Mouse (Mus musculus) hindbrain, embryonic 13.5 days (tissue): ENCODE measurements around the gene Gbx1. TPM values are rescaled to one million over a fixed set of nuclear protein-coding genes. Genes with fewer than 3 reads are reported as not detected.

Source experiments
- ATAC-seq: fragments of 200-750 bp; cut with Nextera tagmentation; 2 replicates; pipeline ENCODE4 v1.8.0; 2017; ENCODE audit warnings: moderate TSS enrichment; ENCODE audit not compliant: low FRiP score
- H3K27ac ChIP-seq: fragments of 300-500 bp; sonication (generic); 2 replicates; pipeline ENCODE4 v1.5.1; 2015; ENCODE audit warnings: inconsistent platforms, mild to moderate bottlenecking, moderate library complexity
- H3K27me3 ChIP-seq: fragments of 300-500 bp; sonication (generic); 2 replicates; pipeline ENCODE4 v1.6.1; 2015; ENCODE audit warnings: mild to moderate bottlenecking, inconsistent platforms
- H3K36me3 ChIP-seq: fragments of 300-500 bp; sonication (generic); 2 replicates; pipeline ENCODE4 v1.6.1; 2015; ENCODE audit warnings: mild to moderate bottlenecking, inconsistent platforms
- H3K4me1 ChIP-seq: fragments of 300-500 bp; sonication (generic); replicated peaks from 2 replicates; pipeline ENCODE4 v1.6.1; 2015; ENCODE audit warnings: inconsistent platforms
- H3K4me2 ChIP-seq: fragments of 300-500 bp; sonication (generic); 2 replicates; pipeline ENCODE4 v1.6.1; 2015; ENCODE audit warnings: inconsistent platforms, mild to moderate bottlenecking, moderate library complexity
- H3K4me3 ChIP-seq: fragments of 300-500 bp; sonication (generic); 2 replicates; pipeline ENCODE4 v1.5.1; 2015; ENCODE audit warnings: mild to moderate bottlenecking, inconsistent platforms
- H3K9ac ChIP-seq: fragments of 300-500 bp; sonication (generic); 2 replicates; pipeline ENCODE4 v1.6.1; 2015; ENCODE audit warnings: mild to moderate bottlenecking, inconsistent platforms
- H3K9me3 ChIP-seq: fragments of 300-500 bp; sonication (generic); 2 replicates; pipeline ENCODE4 v1.6.1; 2016; ENCODE audit warnings: inconsistent platforms
- WGBS: fragments of 180-500 bp; shearing (Covaris S2); methylation state at CpG from one replicate; pipeline ENCODE4 v1.1.7; 2015; 5-methylcytosine and 5-hydroxymethylcytosine counted together
- polyA plus RNA-seq: library from polyadenylated mRNA; unstranded; fragments of >200 nt; fragmentation: Nextera tagmentation; extraction: Ambion mirVana; gene quantifications from 2 replicates; pipeline ENCODE4 v1.2.1, GENCODE M21; 2015

The Gbx1 gene
- polyA plus RNA-seq, 1 experiment from 2014 or later, result 5.1 TPM

DNA sequence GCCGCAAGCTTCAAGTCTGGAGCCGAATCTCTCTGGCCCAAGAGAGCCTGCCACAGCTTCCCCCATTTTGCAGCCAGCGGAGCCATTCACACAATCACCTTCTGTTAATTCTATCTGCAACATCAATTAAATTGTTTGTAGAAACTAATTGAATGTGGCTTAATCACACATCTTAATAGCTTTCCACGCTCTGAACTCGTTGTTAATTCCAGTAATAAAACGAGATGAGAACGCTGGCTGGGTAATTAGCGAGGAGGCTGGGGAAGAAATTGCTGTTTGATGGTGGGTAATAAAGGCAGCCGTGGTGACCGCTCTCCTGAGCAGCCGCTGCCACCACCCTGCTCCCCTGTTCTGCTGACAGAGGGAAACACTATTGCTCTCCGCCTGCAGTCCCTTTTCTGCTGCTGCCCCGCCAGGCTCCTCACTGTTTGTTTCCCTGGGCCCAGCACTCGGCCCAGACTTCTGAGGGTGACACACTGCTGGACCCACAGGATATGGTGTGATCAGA is 36.5 kb downstream of the Gbx1 start:
- Histone ChIP-seq H3K9me3 (no peaks in the 10 kb centered on the region), H3K36me3 (peaks cover 84% of the 10 kb centered on the region), H3K4me1 (peaks cover 73% of the 10 kb centered on the region), H3K27me3 (0 out of 2 replicates have a peak, but pooled peaks cover 3% of the 10 kb centered on the region), H3K27ac (peak overlapping the region; percentile 77), H3K4me2 (no peak overlapping the region), H3K9ac (no peak overlapping the region; the same call in 1 of the 2 replicates), H3K4me3 (no peak overlapping the region)
- peak; percentile 26; the same call in 1 of the 2 replicates for ATAC-seq
- WGBS, result 57% methylated on average over 14 of the region's 14 CpGs

DNA sequence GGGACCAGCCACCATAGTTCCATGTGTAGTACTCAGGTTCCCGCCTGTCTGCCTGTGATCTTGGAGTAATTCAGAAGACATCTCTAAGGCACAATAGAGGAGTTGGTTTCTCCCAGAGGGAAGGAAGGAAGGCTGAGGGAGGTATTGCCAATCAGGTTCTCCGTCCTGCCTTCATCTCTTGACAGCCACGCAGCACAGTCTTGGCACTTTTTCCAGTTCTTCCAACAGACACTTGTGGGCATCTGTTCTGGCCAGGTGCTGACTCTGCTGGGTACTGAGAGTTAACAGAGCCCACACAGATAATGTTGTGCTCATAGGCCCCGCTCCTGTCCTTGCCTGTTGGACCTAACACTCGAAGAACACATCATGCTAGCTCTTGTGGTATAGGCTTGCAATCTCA is 40.3 kb downstream of the Gbx1 start:
- peaks cover 90% of the 10 kb centered on the region for H3K4me1 ChIP-seq

DNA sequence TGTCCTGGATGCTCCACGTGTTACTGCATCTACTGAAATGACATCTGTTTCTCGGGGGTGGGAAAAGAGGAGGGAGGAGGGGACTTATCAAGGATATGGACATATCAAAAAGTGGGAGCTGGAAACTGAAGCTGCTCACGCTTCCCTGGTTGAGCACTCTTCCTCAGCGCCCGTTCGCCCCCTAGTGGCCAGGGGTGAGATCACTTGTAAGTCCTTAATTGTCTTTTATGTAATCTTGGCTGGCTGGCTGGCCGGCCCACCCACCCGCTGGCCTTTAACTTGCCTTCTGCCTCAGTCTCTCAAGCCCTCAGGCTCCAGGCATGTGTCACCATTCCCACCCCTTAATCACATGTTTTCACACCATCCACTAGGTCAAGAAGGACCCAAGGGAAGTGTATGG is 40.9 kb downstream of the Gbx1 start:
- 0 out of 2 replicates have a peak, but pooled peaks cover 5% of the 10 kb centered on the region for H3K27me3 ChIP-seq
- no peaks in the 10 kb centered on the region for H3K9me3 ChIP-seq
- no peak overlapping the region for H3K4me3 ChIP-seq
- peaks cover 70% of the 10 kb centered on the region for H3K36me3 ChIP-seq
- ATAC-seq, result no peak
- no peak overlapping the region for H3K4me2 ChIP-seq
- H3K27ac ChIP-seq, result peak overlapping the region; percentile 82
- no peak overlapping the region for H3K9ac ChIP-seq
- peaks cover 93% of the 10 kb centered on the region for H3K4me1 ChIP-seq
- WGBS, result 3% methylated on average over 8 of the region's 8 CpGs

More for the DNA sequence above, 40.3 kb downstream of the Gbx1 start:
- no peaks in the 10 kb centered on the region for H3K9me3 ChIP-seq
- H3K27ac ChIP-seq, result 0 out of 2 replicates have a peak overlapping the region, but pooled peaks have one; percentile 30
- 92% methylated on average over 5 of the region's 5 CpGs for WGBS
- no peak overlapping the region for H3K9ac ChIP-seq
- peaks cover 72% of the 10 kb centered on the region for H3K36me3 ChIP-seq
- ATAC-seq, result no peak
- H3K4me3 ChIP-seq, result no peak overlapping the region
- no peak overlapping the region for H3K4me2 ChIP-seq
- 0 out of 2 replicates have a peak, but pooled peaks cover 5% of the 10 kb centered on the region for H3K27me3 ChIP-seq

DNA sequence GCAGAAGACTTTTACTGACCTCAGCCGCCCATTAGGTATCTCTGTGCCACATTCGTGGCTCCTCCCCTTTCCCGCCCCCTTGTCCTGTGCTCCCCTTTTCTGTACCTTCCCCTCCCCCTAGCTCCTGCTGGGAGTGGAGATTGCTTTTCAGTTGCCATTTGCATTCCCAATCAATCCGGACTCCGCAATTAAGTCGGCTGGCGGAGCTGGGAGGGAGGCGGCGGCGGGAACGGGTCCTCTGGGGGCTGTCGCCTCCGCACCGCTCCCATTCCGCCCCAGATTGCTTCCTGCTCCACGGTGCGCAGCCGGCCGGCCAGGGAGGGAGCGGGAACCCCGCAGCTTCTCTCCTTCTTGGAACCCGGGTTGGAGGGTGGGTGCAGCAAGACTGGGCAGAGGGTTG is 42.0 kb downstream of the Gbx1 start:
- H3K27me3 ChIP-seq, result 0 out of 2 replicates have a peak, but pooled peaks cover 5% of the 10 kb centered on the region
- H3K27ac ChIP-seq, result peak overlapping the region; percentile 82
- H3K9me3 ChIP-seq, result no peaks in the 10 kb centered on the region
- H3K4me2 ChIP-seq, result peak overlapping the region; percentile 50
- peak overlapping the region; percentile 15 for H3K4me3 ChIP-seq
- peak; percentile 18; the same call in 1 of the 2 replicates for ATAC-seq
- peaks cover 70% of the 10 kb centered on the region for H3K36me3 ChIP-seq
- peaks cover 92% of the 10 kb centered on the region for H3K4me1 ChIP-seq
- 14% methylated on average over 22 of the region's 22 CpGs for WGBS
- H3K9ac ChIP-seq, result peak overlapping the region; percentile 65; the same call in 1 of the 2 replicates

DNA sequence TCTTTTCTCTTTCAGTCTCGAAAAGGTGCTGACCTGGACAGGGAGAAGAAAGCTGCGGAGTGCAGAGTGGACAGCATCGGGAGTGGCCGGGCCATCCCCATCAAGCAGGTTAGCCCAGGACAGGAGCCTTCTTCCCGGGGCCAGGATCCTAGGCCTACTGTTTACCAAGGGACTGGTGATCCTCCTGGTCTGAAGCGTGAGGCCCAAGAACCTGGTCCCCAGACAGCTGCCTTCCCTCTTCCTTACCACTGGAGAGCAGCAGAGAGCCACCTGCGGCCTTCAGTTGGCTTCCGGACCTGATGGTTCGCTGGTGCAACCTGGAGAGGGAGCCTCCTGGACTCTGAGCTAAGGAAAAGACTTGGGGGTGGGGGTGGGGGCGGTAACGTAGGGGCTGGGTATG is 43.7 kb downstream of the Gbx1 start:
- ATAC-seq, result peak; percentile 22; the same call in 1 of the 2 replicates
- Histone ChIP-seq H3K4me3 (no peak overlapping the region), H3K9ac (no peak overlapping the region), H3K9me3 (no peaks in the 10 kb centered on the region), H3K27me3 (0 out of 2 replicates have a peak, but pooled peaks cover 8% of the 10 kb centered on the region), H3K27ac (peak overlapping the region; percentile 26; the same call in 1 of the 2 replicates), H3K4me2 (no peak overlapping the region), H3K4me1 (peaks cover 79% of the 10 kb centered on the region), H3K36me3 (peaks cover 68% of the 10 kb centered on the region)
- WGBS, result 17% methylated on average over 8 of the region's 11 CpGs

DNA sequence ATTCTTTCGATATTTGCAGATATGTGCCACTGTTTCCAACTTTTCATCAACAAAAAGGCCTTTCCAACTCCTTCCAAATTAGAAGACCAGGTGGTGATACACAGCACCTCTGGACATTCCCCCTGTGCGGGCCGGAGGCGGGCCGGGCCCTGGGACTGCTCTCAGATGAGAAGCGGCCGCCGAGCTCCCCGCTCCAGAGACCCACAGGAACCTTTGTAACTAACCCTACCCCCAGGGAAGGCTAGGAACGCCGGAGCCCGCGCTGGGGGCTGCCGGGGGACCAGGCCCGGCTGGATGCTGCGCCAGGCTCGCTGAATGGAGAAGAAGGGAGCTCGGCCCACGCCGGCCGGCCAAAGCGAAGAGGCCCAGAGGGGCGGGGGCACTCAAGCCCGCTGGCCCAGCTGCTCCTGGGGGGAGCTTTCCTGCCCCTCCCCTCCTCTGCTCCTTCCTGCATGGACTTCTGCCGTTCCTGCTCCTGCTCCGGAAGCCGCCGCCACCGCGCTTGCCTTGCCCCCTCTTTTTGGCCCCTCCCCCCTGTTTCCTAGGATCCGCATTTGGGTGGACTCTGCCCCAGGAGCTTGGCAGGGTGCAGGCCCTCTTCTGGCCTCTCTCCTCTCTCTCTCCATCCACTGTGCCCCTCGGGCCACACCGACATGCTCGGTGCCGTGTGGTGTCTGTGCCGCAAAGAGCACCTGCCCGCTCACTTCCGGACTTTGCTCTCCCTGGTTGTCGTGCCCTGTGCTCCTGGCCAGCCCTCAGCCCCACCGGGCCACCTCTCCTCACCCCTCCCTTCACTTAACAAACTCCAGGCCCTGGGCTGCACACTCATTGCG is 44.5 kb downstream of the Gbx1 start:
- H3K27ac ChIP-seq, result peak overlapping the region; percentile 70
- 0 out of 2 replicates have a peak, but pooled peaks cover 8% of the 10 kb centered on the region for H3K27me3 ChIP-seq
- no peaks in the 10 kb centered on the region for H3K9me3 ChIP-seq
- H3K4me2 ChIP-seq, result no peak overlapping the region
- peaks cover 68% of the 10 kb centered on the region for H3K36me3 ChIP-seq
- H3K9ac ChIP-seq, result 0 out of 2 replicates have a peak overlapping the region, but pooled peaks have one; percentile 55
- H3K4me3 ChIP-seq, result no peak overlapping the region
- WGBS, result 43% methylated on average over 40 of the region's 41 CpGs
- ATAC-seq, result peak; percentile 9; the same call in 1 of the 2 replicates
- H3K4me1 ChIP-seq, result peaks cover 71% of the 10 kb centered on the region

DNA sequence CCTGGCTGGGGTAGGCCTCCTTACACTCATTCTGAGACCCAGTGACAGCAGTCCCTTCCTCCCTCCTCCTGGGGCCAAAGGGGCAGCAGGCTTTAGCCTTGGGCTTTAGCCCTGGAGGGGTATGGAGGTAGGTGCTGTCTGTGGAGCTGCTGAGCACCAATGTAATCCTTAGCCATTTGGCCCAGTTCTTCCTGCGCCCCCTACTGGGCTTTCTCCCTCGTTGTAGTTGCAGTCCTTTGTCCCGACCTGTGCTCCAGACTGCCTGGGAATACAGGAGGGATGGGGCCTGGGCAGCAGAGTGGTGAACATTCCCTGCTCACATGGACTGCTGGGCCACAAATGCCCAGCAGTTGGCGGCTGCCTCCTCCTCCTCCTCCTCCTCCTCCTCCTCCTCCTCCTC is 45.4 kb downstream of the Gbx1 start:
- peaks cover 71% of the 10 kb centered on the region for H3K36me3 ChIP-seq
- no peak overlapping the region for H3K4me3 ChIP-seq
- peak overlapping the region; percentile 53 for H3K9ac ChIP-seq
- ATAC-seq, result peak; percentile 36
- 0 out of 2 replicates have a peak, but pooled peaks cover 8% of the 10 kb centered on the region for H3K27me3 ChIP-seq
- 8% methylated on average over 3 of the region's 4 CpGs for WGBS
- H3K4me1 ChIP-seq, result peaks cover 64% of the 10 kb centered on the region
- H3K4me2 ChIP-seq, result no peak overlapping the region
- no peaks in the 10 kb centered on the region for H3K9me3 ChIP-seq
- H3K27ac ChIP-seq, result peak overlapping the region; percentile 40; the same call in 1 of the 2 replicates

DNA sequence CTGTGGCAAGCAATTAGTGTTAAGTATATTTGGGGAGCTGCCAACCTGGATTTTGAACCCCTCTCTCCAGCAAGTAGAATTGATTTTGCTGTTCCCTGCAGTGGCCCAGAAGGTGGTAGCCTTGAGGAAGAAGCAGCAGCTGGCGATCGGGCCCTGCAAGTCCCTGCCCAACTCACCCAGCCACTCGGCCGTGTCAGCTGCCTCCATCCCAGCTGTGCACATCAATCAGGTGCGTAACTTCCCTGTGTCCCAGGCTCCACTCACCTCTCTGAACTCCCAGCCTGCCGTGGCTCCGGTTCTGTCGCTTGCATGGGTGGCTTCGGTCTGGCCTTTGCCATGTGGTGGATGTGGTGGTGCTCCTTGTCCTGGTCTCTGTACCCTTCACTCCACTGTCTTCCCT is 49.1 kb downstream of the Gbx1 start:
- Histone ChIP-seq H3K4me3 (no peak overlapping the region), H3K27me3 (peaks cover 35% of the 10 kb centered on the region), H3K4me1 (peaks cover 59% of the 10 kb centered on the region), H3K36me3 (peaks cover 61% of the 10 kb centered on the region), H3K9me3 (no peaks in the 10 kb centered on the region), H3K9ac (no peak overlapping the region), H3K4me2 (no peak overlapping the region), H3K27ac (no peak overlapping the region)
- ATAC-seq, result no peak
- 84% methylated on average over 9 of the region's 9 CpGs for WGBS

DNA sequence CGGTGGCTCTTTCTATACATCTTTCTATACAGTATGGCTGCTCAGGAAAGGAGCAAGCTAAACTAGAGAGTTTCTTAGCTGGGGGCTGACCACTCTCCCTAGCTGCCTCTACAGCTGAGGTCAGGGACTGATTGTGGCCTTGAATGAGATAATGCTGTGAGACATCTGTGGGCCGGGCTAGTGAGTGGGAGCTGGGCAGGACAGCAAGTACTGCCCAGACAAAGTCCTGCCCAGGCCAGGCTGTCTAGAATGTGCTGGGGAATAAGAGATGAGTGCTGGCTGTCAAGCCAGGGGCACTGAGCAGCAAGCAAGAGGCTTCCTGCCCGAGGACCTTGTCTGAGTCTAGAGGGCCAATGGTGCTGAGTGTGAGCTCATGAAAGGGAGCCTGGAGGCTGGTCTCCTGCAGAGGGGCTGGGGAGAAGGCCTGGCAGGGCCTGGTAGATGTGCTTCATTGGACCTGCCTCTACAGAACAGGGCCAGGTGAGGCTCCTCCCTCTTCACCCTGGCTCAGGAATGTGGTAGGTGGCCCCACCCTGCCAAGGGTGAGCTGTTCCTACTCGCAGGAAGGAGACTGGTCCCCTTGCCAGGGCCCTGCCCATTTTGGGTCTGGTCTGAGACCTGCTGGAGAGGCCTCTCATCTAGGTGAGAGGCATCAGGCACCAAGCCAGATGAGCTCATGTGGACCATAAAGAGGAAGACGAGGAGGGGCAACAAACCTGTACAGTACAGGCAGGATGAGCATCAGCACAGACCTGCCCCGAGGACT is 51.3 kb downstream of the Gbx1 start:
- Histone ChIP-seq H3K9me3 (no peaks in the 10 kb centered on the region), H3K27me3 (peaks cover 43% of the 10 kb centered on the region), H3K27ac (no peak overlapping the region), H3K4me2 (peak overlapping the region; percentile 70), H3K4me1 (peaks cover 48% of the 10 kb centered on the region), H3K9ac (peak overlapping the region; percentile 72), H3K36me3 (peaks cover 44% of the 10 kb centered on the region), H3K4me3 (peak overlapping the region; percentile 40; the same call in 1 of the 2 replicates)
- 78% methylated on average over 6 of the region's 6 CpGs for WGBS
- ATAC-seq, result no peak

DNA sequence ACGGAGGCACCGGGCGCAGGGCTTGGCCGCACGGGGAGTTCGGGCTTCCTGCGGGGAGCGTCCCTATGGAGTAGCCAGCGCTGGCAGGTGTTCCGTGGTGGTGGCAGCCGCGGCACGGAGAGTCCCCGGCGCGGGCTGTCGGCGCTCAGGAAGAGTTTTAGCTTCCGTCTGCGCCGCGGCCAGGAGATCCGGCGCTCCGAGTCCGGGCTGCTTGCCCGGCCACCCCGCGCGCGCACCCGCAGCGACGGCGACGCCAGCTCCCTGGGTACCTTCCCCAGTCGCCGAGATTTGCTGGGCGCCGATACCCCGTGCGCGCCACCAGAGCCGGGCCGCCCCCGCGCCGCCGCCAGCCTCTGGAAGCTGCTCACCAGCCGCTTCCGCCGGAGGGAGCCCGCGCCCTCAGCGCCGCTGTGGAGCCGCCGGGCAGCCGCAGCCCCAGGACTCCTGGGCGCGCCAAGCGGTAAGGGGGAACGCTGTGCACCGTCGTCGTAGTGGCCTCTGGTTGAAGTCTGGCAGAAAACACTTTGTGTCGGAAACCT is 52.2 kb downstream of the Gbx1 start:
- H3K27me3 ChIP-seq, result peaks cover 43% of the 10 kb centered on the region
- H3K27ac ChIP-seq, result no peak overlapping the region
- peak overlapping the region; percentile 70 for H3K4me2 ChIP-seq
- peaks cover 49% of the 10 kb centered on the region for H3K4me1 ChIP-seq
- peaks cover 35% of the 10 kb centered on the region for H3K36me3 ChIP-seq
- ATAC-seq, result no peak; the same call in 1 of the 2 replicates
- no peaks in the 10 kb centered on the region for H3K9me3 ChIP-seq
- 3% methylated on average over 60 of the region's 67 CpGs for WGBS
- peak overlapping the region; percentile 40 for H3K4me3 ChIP-seq
- H3K9ac ChIP-seq, result peak overlapping the region; percentile 72

DNA sequence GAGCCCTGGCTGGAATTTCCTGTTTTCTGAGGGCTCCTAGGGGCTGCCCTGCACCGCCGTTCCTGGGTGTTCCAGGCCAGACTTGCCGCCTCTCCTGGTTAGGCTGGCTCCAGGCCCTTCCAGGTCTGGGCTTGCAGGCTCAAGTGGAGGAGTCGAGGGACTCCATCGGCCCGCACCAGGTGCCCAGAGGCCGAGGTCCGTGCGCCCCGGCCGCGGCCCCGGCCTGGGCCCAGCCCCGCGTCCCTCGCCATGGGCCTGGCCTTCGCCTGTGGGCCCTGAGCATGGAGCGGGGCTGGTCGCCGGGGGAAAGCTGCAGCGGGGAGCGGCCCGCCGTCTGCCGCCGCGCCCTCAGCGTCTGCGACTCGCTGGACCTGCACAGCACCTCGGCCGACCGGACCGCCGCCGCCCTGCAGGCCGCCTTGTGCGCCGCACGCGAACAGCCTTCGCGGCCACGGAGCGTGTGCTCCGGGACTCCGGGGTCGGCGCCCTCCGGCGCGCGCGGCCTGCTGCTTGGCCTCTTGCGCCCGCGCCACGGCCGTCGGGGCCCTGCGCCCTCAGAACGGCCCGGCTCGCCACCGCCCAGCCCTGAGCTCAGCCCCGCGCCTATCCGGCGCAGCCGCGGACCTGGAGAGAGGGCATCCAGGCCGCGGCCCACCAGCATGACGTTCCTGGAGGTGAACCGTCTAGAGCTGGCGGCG is 52.8 kb downstream of the Gbx1 start:
- no peak overlapping the region for H3K27ac ChIP-seq
- H3K4me2 ChIP-seq, result peak overlapping the region; percentile 70
- 2% methylated on average over 75 of the region's 77 CpGs for WGBS
- H3K36me3 ChIP-seq, result peaks cover 30% of the 10 kb centered on the region
- peak; percentile 11; the same call in 1 of the 2 replicates for ATAC-seq
- peaks cover 47% of the 10 kb centered on the region for H3K4me1 ChIP-seq
- peaks cover 41% of the 10 kb centered on the region for H3K27me3 ChIP-seq
- peak overlapping the region; percentile 40 for H3K4me3 ChIP-seq
- peak overlapping the region; percentile 72 for H3K9ac ChIP-seq
- H3K9me3 ChIP-seq, result no peaks in the 10 kb centered on the region
